Mouse (Mus musculus): Measurements from ENCODE around the gene Camta2.

Camta2 gene

DNA sequence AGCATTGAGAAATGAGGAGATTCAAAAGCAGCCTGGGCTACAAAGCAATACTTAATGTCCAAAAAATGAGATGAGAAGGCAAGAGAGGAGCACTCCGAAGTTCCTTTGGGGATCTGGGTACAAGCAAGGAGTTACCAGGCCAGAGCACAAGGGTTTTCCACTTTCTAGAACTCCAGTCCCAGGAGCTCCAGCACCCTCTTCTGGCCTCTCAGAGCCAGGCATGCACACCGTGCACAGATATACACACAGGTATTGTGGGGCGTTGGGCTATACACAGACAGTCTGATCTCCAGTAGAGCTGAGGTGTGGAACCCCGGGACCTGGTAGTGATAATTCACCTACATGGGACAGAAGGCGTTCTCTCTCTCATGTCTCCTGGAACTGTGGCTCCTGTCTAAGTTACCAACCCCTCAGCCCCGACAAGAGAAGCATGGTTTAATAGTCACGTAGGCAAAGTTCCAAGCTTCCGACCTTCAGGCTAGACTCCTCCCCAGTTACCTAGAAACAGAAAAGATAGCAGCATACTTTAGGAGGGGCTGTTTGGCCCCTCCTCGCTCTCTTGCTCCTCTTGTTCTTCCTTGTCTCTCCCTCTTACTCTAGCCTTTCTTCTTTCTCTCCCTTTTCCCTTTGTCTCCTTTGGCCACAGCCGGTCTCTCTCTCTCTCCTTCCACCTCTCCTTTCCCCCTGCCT is 64.7 kb downstream of the Camta2 start:
- in situ Hi-C loops (cut with MboI), result no loop called here

DNA sequence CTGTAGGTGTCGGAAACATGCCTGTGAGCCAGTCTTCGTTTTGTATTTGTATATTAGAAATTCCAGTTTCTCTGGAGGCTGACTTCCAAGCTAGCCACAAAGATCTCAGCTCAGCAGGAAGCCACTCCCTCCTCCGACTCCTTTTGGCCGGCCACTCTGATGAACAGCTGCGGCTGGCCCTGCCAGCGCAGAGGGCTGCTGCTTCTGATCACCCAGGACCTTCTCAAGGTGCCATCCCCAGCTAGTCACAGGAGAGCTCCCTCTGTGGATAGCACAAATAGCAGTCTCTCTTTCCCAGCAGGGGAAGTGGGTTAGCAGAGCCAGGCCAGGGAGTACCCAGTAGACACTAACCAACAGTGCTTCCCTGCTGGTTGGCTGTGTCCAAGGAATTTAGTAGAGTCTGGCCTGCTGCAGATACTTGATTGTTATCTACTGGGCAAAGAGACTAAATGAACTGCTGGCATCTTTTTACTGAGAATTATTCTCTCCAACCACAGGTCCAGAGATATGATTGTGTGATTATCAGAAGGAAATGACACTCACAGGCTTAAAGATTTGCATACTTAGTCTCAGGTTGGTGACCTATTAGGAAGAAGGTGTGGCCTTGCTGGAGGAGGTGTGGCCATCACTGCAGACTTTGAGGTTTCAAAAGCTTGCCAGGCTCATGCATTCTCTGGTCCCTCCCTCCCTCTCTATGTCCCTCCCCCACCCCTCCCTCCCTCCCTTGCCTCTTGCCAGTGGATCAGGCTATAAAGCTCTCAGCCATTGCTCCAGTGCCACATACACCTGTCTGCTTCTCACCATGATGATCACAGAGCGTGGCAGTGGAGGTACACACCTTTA is 65.7 kb downstream of the Camta2 start:
- in situ Hi-C loops (cut with MboI), result no loop called here
